Mouse (Mus musculus) activated CD4-positive, CD25-positive, alpha-beta regulatory T cell, adult 4 months (primary cell): Measurements from ENCODE around the gene Fam198b. TPM values are rescaled to one million over a fixed set of nuclear protein-coding genes. Genes with fewer than 3 reads are reported as not detected.

ENCODE experiments used
- ATAC-seq: one replicate; pipeline ENCODE4 v1.8.0; 2017
- polyA plus RNA-seq, 2 experiments: library from polyadenylated mRNA; unstranded; fragments of 100-300 nt; shearing (Covaris generic); gene quantifications; one replicate each; pipeline ENCODE4 v1.2.1; 2017

Gene Fam198b
- polyA plus RNA-seq = under 1 TPM in 1 of 2 experiments, not detected in 1; 0.09 TPM

DNA sequence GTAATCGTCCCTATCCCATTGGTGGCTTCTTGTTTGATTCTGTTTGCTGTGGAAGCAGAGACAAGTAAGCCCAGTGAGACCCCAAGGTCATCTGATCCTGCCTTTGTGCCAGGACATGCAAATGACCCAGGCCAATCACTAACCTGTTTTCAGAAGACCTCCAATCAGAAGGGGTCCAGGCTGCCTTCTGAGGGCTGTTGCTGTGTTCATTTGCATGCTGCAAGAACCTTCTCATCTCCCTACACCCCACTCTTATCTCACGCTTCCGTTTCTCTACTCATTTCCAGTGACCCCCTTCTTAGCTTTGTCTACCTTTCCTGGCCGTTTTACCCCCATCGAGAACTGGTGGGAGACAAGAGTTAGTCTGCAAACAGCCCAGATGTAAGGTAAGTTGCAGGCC lies at the start of gene Fam198b:
Gene Fam198b, plus strand, starts transcription at position 229 of the 400 bp plus-strand sequence.
- no peak for ATAC-seq

GRCm38 (mm10) chr3:79838751-79839150 lies 45.6 kb upstream of the Fam198b start:
- no peak for ATAC-seq

DNA sequence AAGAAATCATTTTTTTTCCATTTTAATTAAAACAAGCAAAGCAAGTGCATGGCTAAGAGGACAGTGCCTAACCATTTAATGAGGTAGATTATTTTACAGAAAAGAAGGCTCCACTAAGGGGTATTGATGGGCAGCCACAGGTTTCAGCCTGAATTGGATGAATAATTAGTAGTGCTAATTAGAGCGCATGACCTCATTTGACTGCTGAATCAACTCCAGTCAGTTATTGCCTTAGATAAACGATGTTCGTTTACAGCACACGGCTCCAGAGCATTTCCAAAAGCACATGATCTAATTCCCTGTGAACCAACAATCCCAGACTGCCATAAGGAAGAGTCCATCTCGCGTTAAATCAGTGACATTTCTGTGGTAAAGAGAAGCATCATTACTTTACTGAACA lies 42.9 kb upstream of the Fam198b start:
- no peak for ATAC-seq

DNA sequence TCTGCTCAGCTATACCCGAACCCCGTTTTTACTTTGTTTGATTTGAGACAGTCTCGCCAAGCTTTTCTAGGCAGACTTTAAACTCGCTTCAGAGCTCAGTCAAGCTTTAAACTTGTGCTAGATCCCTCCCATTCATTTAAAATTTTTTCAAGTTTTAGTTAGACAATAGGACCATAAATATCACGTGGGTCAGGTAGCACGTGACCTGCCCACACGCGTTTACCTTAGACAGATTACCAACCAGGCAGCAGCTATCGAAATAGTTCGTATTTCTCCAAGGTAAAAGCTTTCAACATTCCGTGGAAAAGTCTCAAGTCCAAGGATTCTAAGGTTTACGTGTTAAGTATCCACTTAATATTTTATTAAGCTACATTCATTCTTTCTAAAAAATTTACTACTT lies 42.2 kb upstream of the Fam198b start:
- ATAC-seq = peak; percentile 83

DNA sequence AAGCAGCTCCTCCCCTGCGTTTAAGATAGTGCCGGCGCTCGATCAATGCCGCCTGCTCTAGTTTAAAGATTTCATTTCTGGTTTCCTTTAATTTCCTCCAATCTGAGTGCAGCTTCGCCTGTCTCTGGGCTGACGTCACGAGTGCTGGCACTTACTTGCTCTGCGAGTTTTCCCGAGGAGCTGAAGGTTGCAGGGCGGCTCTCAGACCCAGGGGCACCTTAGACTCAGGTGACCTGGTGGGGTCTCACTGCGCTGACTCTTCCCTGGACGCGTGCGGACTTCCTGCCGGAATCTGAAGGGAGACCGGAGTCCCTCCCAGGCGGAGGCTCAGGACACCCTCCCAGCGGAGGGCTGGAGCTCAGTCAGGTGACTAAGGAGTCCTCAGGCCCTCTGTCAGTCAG lies 41.7 kb upstream of the Fam198b start:
- peak; percentile 92 for ATAC-seq

GRCm38 (mm10) chr3:79843999-79844398 lies 40.3 kb upstream of the Fam198b start:
- ATAC-seq = no peak

- ATAC-seq = no peak
These were observed 37.7 kb upstream of the Fam198b start for GRCm38 (mm10) chr3:79846633-79847032.

DNA sequence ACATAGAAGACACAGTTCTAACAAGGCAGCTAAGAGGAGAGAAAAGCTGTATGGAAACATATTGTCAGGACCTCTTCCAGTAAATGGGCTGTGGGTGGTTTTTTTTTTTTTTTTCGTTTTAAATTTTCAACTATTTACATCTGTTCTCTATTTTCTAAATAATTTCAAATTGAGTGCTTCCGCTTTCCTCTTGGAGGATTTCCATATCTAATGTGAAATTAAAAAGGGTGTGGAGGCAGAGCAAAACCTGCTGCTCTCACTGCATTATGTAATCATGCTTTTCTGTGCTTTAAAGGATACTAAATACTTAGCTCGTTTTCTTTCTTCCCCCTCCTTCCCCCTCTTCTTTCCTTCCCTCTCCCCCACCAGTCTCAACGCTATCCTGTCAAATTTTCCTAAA lies 35.5 kb upstream of the Fam198b start:
- ATAC-seq = no peak

GRCm38 (mm10) chr3:79849621-79850020 lies 34.7 kb upstream of the Fam198b start:
- no peak for ATAC-seq

- no peak for ATAC-seq
These were observed 33.7 kb upstream of the Fam198b start for GRCm38 (mm10) chr3:79850656-79851055.

DNA sequence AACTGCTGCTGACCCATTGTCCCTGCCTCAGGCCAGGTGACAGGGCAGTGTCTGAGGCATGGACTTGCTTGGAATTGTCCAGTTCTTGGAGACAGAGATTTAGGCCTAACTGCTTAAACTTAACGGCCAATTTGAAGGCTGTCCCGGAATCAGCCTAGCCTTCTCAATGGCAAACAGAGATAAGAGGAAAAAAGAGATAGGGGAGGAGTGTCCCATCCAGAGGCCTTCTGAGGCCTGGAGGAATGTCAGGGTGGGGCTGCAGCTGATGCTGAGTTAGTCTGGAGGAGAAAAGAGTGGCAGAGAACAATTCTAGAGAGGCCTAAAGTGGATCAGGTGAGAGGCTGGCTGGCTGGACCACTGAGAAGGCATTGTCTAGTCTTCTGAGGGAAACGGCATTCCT lies 32.2 kb upstream of the Fam198b start:
- ATAC-seq = no peak

- ATAC-seq = no peak
These were observed 31.6 kb upstream of the Fam198b start, which contains the start of gene Tmem144 for GRCm38 (mm10) chr3:79852654-79853166. Tmem144 (minus strand) TSS chr3:79852773.

DNA sequence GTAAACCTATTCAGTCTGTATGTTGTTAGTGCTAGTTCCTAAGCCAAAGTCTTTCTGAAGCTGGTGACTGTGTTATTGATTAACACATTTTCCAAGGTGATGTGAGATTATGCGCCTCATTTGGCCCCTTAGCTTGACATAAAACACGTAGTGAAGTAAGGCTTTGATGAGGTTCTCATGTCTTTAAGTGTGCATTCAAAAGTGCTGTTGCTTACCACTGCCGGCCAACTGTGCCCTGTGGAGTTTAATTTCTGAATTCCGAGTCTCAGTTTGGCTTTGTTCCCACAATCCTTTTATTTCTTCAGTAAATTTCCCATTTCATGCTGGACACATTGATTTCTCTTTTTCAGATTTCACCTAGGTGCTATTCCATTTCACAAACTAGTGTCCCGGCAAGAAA lies 26.6 kb upstream of the Fam198b start:
- ATAC-seq = no peak

DNA sequence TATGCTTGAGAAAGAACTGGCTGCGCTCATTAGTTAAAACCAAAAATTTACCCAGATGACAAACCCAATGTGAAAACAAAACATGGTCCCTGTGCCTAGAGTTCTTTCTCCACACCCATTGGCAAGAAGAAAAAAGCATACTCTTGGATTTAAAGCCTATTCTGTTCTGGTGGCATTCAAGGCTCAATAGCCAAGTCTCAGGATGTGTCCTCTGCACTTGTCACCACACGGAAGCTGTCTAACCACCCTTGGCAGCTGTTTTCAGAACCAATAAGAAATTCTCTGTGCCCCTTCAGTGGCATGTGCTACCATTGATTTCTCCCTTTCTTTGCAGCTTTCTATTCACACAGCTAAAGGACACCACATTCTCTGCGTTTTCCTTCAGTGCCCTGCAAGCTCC lies 26.1 kb upstream of the Fam198b start:
- no peak for ATAC-seq

DNA sequence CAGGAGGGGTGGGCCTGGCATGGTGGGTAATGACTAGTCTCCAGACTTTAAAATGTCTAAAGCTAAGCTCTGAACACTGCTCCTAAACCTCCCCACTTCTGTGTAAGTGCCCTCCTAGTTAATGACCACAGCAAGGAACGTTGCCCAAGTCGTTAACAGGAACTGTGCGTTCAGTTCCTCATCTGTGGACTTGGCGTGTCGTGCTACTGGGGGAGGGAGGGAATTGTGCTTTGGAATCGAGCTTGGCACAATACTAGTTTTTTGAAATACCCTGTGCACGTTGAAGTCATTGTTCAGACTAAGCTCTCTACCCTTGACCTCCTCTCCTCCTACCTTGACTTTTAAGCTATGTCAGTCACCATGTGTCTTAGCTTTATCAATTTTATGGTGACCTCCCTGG lies 19.5 kb upstream of the Fam198b start:
- ATAC-seq = no peak

GRCm38 (mm10) chr3:79866089-79866488 lies 18.2 kb upstream of the Fam198b start:
- no peak for ATAC-seq

DNA sequence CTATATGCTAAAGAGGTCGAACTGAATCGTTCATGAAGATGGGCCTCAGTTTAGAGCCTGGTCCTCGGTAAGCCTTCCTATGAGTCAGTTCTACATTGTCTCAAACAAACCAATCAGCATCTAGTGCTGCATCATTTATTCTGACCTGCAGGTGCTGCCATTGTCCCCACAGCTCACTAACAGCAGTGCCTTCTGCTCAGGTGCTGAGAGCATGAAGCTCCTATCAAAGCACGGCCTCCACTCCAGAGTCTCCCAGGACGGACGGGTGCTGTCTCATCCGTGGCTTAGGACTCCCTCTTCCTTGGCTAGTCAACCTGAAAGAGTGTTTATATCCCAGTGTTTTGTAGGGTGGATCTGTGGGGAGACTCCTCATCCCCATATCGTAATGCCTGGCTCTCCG lies 17.8 kb upstream of the Fam198b start:
- no peak for ATAC-seq

GRCm38 (mm10) chr3:79867121-79867709 lies 17.1 kb upstream of the Fam198b start:
- no peak for ATAC-seq

GRCm38 (mm10) chr3:79875471-79875870 lies 8.9 kb upstream of the Fam198b start:
- ATAC-seq = no peak

- ATAC-seq = no peak
These were observed 6.0 kb upstream of the Fam198b start for GRCm38 (mm10) chr3:79878350-79878749.

DNA sequence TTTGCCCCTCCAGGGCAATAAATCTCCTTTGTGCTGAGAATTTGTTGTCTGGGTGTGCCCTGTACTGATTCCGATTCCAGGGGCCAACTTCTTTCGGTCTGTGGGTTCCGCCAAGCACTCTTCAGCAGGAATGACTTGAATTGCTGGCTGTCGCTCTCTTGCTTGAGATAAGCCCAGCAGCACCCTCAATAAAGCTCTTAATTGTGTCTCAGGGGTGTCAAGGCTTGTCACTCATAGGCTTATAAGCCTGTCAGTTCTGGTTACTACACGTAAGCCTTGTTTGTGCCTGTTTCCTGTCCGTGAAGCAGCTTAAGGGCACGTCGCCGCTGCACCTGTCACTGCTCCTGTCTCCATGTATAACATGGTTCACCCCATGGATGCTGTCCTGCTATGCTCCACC lies 5.1 kb upstream of the Fam198b start:
- ATAC-seq = no peak

DNA sequence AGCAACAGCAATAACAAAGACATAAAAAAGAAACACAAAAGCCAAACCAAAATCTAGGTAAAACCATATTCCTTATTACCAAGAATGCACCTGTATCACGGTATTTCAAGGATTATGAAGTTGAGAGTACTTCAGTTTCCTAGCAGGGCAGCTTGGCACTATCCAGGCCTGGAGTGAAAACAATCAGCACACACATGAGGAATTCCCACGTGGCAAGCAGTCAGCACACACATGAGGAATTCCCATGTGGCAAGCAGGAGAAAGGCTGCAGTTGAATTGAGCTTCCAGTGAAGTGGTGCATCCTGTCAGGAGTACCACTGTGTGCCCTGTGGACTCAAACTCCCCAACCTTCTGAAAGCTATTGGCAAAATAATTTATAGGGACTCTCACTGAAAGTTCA lies 2.7 kb upstream of the Fam198b start:
- no peak for ATAC-seq

DNA sequence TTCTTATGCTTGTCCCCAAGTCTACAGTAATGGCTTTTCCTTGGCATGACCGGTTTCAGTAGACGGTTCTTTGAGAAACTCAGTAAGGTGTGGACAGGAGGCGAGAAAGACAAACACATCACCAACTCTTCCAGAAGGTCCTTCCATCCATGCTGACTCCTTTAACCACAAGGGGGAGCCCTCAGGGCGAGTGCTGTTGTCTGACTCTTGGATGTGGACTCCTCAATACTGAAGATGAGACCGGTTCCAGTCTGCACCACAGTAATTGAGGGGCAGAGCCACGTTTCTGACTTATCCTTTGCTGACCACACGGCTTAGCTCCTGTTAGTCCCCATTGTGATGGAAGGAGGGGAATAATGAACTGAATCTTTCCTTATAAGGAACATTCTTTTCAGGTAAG lies 1.2 kb upstream of the Fam198b start:
- no peak for ATAC-seq

DNA sequence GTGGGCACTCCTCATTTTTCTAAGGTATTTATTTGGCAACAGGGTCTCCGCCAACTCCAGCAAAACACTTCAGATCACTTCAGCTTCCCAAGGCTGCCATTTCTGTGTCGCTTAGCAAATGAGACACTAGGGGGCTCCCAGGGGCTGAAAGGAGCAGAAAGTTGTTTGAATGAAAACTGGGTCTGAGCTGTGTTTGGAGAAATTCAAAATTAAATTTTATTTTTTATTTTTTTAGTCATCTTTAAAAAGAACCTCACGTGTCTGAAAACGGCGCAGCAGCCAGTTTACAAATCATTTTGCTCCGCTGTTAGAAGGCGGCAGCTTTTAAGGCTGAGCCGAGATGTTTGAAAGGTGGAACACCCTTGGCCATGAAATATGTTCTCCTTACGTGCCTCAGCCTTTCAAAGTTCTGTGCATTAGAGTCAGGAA lies 442 bp downstream of the Fam198b start:
- ATAC-seq = no peak
